Mouse (Mus musculus) E14TG2a.4 (cell line): Measurements from ENCODE around the gene Helq.
A peak's percentile ranks its signal among the peaks of the same experiment; 100 is the strongest.

Experiments
- CTCF ChIP-seq: conservative IDR thresholded peaks from 2 replicates; pipeline ENCODE4 v1.5.1; 2014; ENCODE audit warnings: low read length
- NANOG ChIP-seq: IDR thresholded peaks from 2 replicates; pipeline ENCODE4 v1.6.1; 2014; ENCODE audit warnings: borderline replicate concordance, low read length, mixed read lengths
- POU5F1 ChIP-seq: IDR thresholded peaks from 2 replicates; pipeline ENCODE4 v1.6.1; 2014; ENCODE audit warnings: low read length, borderline replicate concordance

DNA sequence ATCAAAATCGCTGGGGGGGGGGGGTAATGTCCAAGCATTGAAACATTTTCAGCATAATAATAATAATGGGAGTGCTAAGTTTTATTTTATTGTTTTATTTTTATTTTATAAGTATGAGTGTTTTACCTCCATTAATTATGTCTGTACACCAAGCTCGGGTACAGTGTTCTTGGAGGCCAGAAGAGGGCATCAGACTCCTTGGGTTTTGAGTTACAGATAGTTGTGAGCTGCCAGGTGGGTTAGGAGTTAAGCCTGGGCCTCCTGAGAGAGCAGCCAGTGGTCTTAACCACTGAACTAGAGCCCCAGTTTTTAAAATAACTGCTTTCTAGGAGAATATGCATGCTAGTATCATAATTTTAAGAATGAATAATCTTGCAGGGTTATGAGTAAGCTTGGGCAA, 27.6 kb upstream of the Helq start:
- TF ChIP-seq CTCF (peak; percentile 57), POU5F1 (no peak), NANOG (no peak)
